Mouse (Mus musculus) myocyte (in vitro differentiated cells): ENCODE data around the gene Siae. TPM values are rescaled to one million over a fixed set of nuclear protein-coding genes. Genes with fewer than 3 reads are reported as not detected.

Experiments used
- H3K27me3 ChIP-seq: one replicate; pipeline ENCODE4 v1.6.1; 2011; ENCODE audit not compliant: control insufficient read depth, insufficient read depth, insufficient read length
- H3K36me3 ChIP-seq: one replicate; pipeline ENCODE4 v1.6.1; 2011; ENCODE audit not compliant: control insufficient read depth, insufficient read depth
- H3K4me2 ChIP-seq: one replicate; pipeline ENCODE4 v1.6.1; 2011; ENCODE audit warnings: low read depth, control low read depth
- H3K4me3 ChIP-seq: one replicate; pipeline ENCODE4 v1.5.1; 2011; ENCODE audit warnings: mild to moderate bottlenecking, control low read depth, moderate library complexity
- H3K79me2 ChIP-seq: one replicate; pipeline ENCODE4 v1.6.1; 2011; ENCODE audit not compliant: control insufficient read depth, insufficient read depth
- H3ac ChIP-seq: one replicate; pipeline ENCODE4 v1.6.1; 2011; ENCODE audit not compliant: control insufficient read depth, insufficient read length
- CEBPB ChIP-seq: IDR thresholded peaks from 2 replicates; pipeline ENCODE4 v1.6.1; 2011; ENCODE audit warnings: mild to moderate bottlenecking, moderate library complexity; ENCODE audit not compliant: poor library complexity, insufficient read depth, severe bottlenecking
- E2F4 ChIP-seq: IDR thresholded peaks from one replicate; pipeline ENCODE4 v1.6.1; 2011; ENCODE audit warnings: mild to moderate bottlenecking, control low read depth, moderate library complexity; ENCODE audit not compliant: insufficient read depth
- MAX ChIP-seq: IDR thresholded peaks from one replicate; pipeline ENCODE4 v1.6.1; 2011; ENCODE audit warnings: low read depth, mild to moderate bottlenecking, control low read depth
- MYOD1 ChIP-seq, 3 experiments: IDR thresholded peaks; one replicate each; pipeline ENCODE4 v1.6.1; 2011; ENCODE audit warnings: control low read depth in 2 of 3, low read depth in 2 of 3, mild to moderate bottlenecking in 2 of 3, moderate library complexity in 1 of 3; ENCODE audit not compliant: insufficient read length in 2 of 3, control insufficient read depth in 1 of 3
- MYOG ChIP-seq, 3 experiments: IDR thresholded peaks; one replicate each; pipeline ENCODE4 v1.6.1; 2011; ENCODE audit warnings: control low read depth in 2 of 3, low read depth in 2 of 3, mild to moderate bottlenecking in 2 of 3; ENCODE audit not compliant: insufficient read length in 2 of 3, control insufficient read depth in 1 of 3, insufficient read depth in 1 of 3
- POLR2A ChIP-seq: IDR thresholded peaks from one replicate; pipeline ENCODE4 v1.6.1; 2011; ENCODE audit warnings: low read depth, mild to moderate bottlenecking, control low read depth, moderate library complexity; ENCODE audit not compliant: insufficient read length
- POLR2AphosphoS2 ChIP-seq: IDR thresholded peaks from one replicate; pipeline ENCODE4 v1.6.1; 2011; ENCODE audit warnings: low read depth, control low read depth; ENCODE audit not compliant: insufficient read length
- REST ChIP-seq: IDR thresholded peaks from one replicate; pipeline ENCODE4 v1.6.1; 2011; ENCODE audit warnings: mild to moderate bottlenecking, control low read depth, moderate library complexity; ENCODE audit not compliant: insufficient read depth, insufficient read length
- SRF ChIP-seq: IDR thresholded peaks from one replicate; pipeline ENCODE4 v1.6.1; 2011; ENCODE audit warnings: low read depth; ENCODE audit not compliant: control insufficient read depth, insufficient read length
- TCF12 ChIP-seq: IDR thresholded peaks from one replicate; pipeline ENCODE4 v1.6.1; 2011; ENCODE audit warnings: mild to moderate bottlenecking, control low read depth; ENCODE audit not compliant: poor library complexity, insufficient read depth, severe bottlenecking
- TCF3 ChIP-seq: IDR thresholded peaks from one replicate; pipeline ENCODE4 v1.6.1; 2011; ENCODE audit warnings: low read depth, control low read depth; ENCODE audit not compliant: insufficient read length
- USF1 ChIP-seq: IDR thresholded peaks from one replicate; pipeline ENCODE4 v1.6.1; 2011; ENCODE audit warnings: low read depth, mild to moderate bottlenecking, control low read depth, moderate library complexity
- polyA plus RNA-seq: library from polyadenylated mRNA; unstranded; fragments of >200 nt; fragmentation: generic; extraction: Trizol; gene quantifications from one replicate; pipeline ENCODE4 v1.2.1, GENCODE M21; 2012; ENCODE audit warnings: missing spikeins

Gene Siae
- polyA plus RNA-seq, 1 experiment, result 0.60 TPM

- no peak overlapping the region for H3K4me3 ChIP-seq
- peaks cover 12% of the 10 kb centered on the region for H3K36me3 ChIP-seq
- TF ChIP-seq E2F4, result no peak
- no peak for TF ChIP-seq REST
- TF ChIP-seq MYOD1 (IDR thresholded peaks at IDR 0.05; ENCODE audit: control insufficient read depth in 1 of 3, insufficient read length in 2 of 3, low read depth in 2 of 3), result no peak
- no peak for TF ChIP-seq POLR2AphosphoS2
- TF ChIP-seq POLR2A, result no peak
- no peak for TF ChIP-seq USF1
- TF ChIP-seq TCF3, result no peak
- no peak for TF ChIP-seq MYOG (IDR thresholded peaks at IDR 0.05; ENCODE audit: control insufficient read depth in 1 of 3, insufficient read depth in 1 of 3, insufficient read length in 2 of 3, low read depth in 2 of 3)
- TF ChIP-seq CEBPB, result no peak
- TF ChIP-seq SRF, result no peak
- no peak for TF ChIP-seq TCF12
- TF ChIP-seq MAX, result no peak
- H3K27me3 ChIP-seq, result no peaks in the 10 kb centered on the region
- H3ac ChIP-seq, result no peak overlapping the region
- H3K79me2 ChIP-seq, result peaks cover 6% of the 10 kb centered on the region
- H3K4me2 ChIP-seq, result no peak overlapping the region
These were observed 38.0 kb upstream of the Siae start for GRCm38 (mm10) chr9:37517467-37517866.

GRCm38 (mm10) chr9:37518991-37519390 lies 36.5 kb upstream of the Siae start:
- H3K36me3 ChIP-seq, result peaks cover 16% of the 10 kb centered on the region

GRCm38 (mm10) chr9:37519995-37520394 lies 35.5 kb upstream of the Siae start:
- H3ac ChIP-seq, result no peak overlapping the region
- H3K4me2 ChIP-seq, result no peak overlapping the region
- peaks cover 3% of the 10 kb centered on the region for H3K79me2 ChIP-seq
- H3K4me3 ChIP-seq, result no peak overlapping the region
- H3K36me3 ChIP-seq, result peaks cover 16% of the 10 kb centered on the region
- H3K27me3 ChIP-seq, result no peaks in the 10 kb centered on the region
- TF ChIP-seq MAX (no peak), MYOD1 (IDR thresholded peaks at IDR 0.05; ENCODE audit: control insufficient read depth in 1 of 3, insufficient read length in 2 of 3, low read depth in 2 of 3) (no peak), SRF (no peak), REST (no peak), CEBPB (no peak), MYOG (IDR thresholded peaks at IDR 0.05; ENCODE audit: control insufficient read depth in 1 of 3, insufficient read depth in 1 of 3, insufficient read length in 2 of 3, low read depth in 2 of 3) (no peak), POLR2AphosphoS2 (no peak), USF1 (no peak), TCF12 (no peak)

More at GRCm38 (mm10) chr9:37518991-37519390, 36.5 kb upstream of the Siae start:
- Histone ChIP-seq H3ac (no peak overlapping the region), H3K27me3 (no peaks in the 10 kb centered on the region), H3K4me2 (no peak overlapping the region), H3K79me2 (peaks cover 6% of the 10 kb centered on the region), H3K4me3 (no peak overlapping the region)
- no peak for TF ChIP-seq SRF
- TF ChIP-seq MAX, result no peak
- no peak for TF ChIP-seq USF1
- no peak for TF ChIP-seq POLR2A
- no peak for TF ChIP-seq MYOD1 (IDR thresholded peaks at IDR 0.05; ENCODE audit: control insufficient read depth in 1 of 3, insufficient read length in 2 of 3, low read depth in 2 of 3)
- no peak for TF ChIP-seq MYOG (IDR thresholded peaks at IDR 0.05; ENCODE audit: control insufficient read depth in 1 of 3, insufficient read depth in 1 of 3, insufficient read length in 2 of 3, low read depth in 2 of 3)
- no peak for TF ChIP-seq TCF12
- TF ChIP-seq REST, result no peak
- no peak for TF ChIP-seq E2F4
- TF ChIP-seq TCF3, result no peak
- no peak for TF ChIP-seq CEBPB
- no peak for TF ChIP-seq POLR2AphosphoS2

- Histone ChIP-seq H3K4me3 (no peak overlapping the region), H3K4me2 (no peak overlapping the region), H3K36me3 (peaks cover 6% of the 10 kb centered on the region), H3K79me2 (no peaks in the 10 kb centered on the region), H3ac (no peak overlapping the region), H3K27me3 (no peaks in the 10 kb centered on the region)
- TF ChIP-seq TCF12 (no peak), POLR2AphosphoS2 (no peak)
These were observed 30.0 kb upstream of the Siae start for GRCm38 (mm10) chr9:37525461-37525860.
